Mouse (Mus musculus) hindbrain, embryonic 11.5 days (tissue): Measurements from ENCODE around the gene Col13a1. TPM values are rescaled to one million over a fixed set of nuclear protein-coding genes. Genes with fewer than 3 reads are reported as not detected.
A peak's percentile ranks its signal among the peaks of the same experiment; 100 is the strongest.

Source experiments
- ATAC-seq: fragments of 200-750 bp; cut with Nextera tagmentation; 2 replicates; pipeline ENCODE4 v1.8.0; 2017; ENCODE audit warnings: mild to moderate bottlenecking, moderate TSS enrichment, moderate library complexity; ENCODE audit not compliant: low FRiP score
- DNase-seq: peaks from one replicate; pipeline ENCODE4 v3.0.0-alpha.2; 2015; ENCODE audit warnings: low spot score
- H3K27ac ChIP-seq: fragments of 300-500 bp; sonication (generic); 2 replicates; pipeline ENCODE4 v1.5.1; 2014; ENCODE audit warnings: mild to moderate bottlenecking, low read depth, low read length
- H3K27me3 ChIP-seq: fragments of 300-500 bp; sonication (generic); 2 replicates; pipeline ENCODE4 v1.6.1; 2014; ENCODE audit warnings: mild to moderate bottlenecking, low read length, moderate library complexity, mixed read lengths; ENCODE audit not compliant: control insufficient read depth, insufficient read depth
- H3K36me3 ChIP-seq: fragments of 300-500 bp; sonication (generic); 2 replicates; pipeline ENCODE4 v1.6.1; 2014; ENCODE audit warnings: mild to moderate bottlenecking, low read length, moderate library complexity, mixed read lengths; ENCODE audit not compliant: control insufficient read depth, insufficient read depth
- H3K4me1 ChIP-seq: fragments of 300-500 bp; sonication (generic); replicated peaks from 2 replicates; pipeline ENCODE4 v1.6.1; 2014; ENCODE audit warnings: low read length, mixed read lengths; ENCODE audit not compliant: control insufficient read depth, insufficient read depth
- H3K4me2 ChIP-seq: fragments of 300-500 bp; sonication (generic); replicated peaks from 2 replicates; pipeline ENCODE4 v1.6.1; 2014; ENCODE audit warnings: mild to moderate bottlenecking, low read depth, low read length
- H3K4me3 ChIP-seq: fragments of 300-500 bp; sonication (generic); 2 replicates; pipeline ENCODE4 v1.5.1; 2014; ENCODE audit warnings: low read depth, low read length
- H3K9ac ChIP-seq: fragments of 300-500 bp; sonication (generic); 2 replicates; pipeline ENCODE4 v1.6.1; 2014; ENCODE audit warnings: low read depth, low read length
- H3K9me3 ChIP-seq: fragments of 300-500 bp; sonication (generic); 2 replicates; pipeline ENCODE4 v1.6.1; 2016; ENCODE audit warnings: low read length; ENCODE audit not compliant: control insufficient read depth
- WGBS: fragments of 180-500 bp; shearing (Covaris S2); extraction: QIAGEN DNeasy Blood & Tissue Kit; methylation state at CpG from one replicate; pipeline ENCODE4 v1.1.7; 2014; 5-methylcytosine and 5-hydroxymethylcytosine counted together
- polyA plus RNA-seq: library from polyadenylated mRNA; unstranded; fragments of >200 nt; fragmentation: Nextera tagmentation; extraction: Ambion mirVana; gene quantifications from 2 replicates; pipeline ENCODE4 v1.2.1, GENCODE M21; 2014

The Col13a1 gene
- polyA plus RNA-seq, 1 experiment from 2014 or later, result 1.5 TPM

GRCm38 (mm10) chr10:61855139-61855675, 123.7 kb downstream of the Col13a1 start:
- ATAC-seq (no peak), DNase-seq (no peak)
- 73% methylated on average over 8 of the region's 8 CpGs for WGBS
- no peaks in the 10 kb centered on the region for H3K27me3 ChIP-seq
- no peak overlapping the region for H3K27ac ChIP-seq
- no peaks in the 10 kb centered on the region for H3K4me1 ChIP-seq
- H3K9me3 ChIP-seq, result no peaks in the 10 kb centered on the region
- no peak overlapping the region for H3K9ac ChIP-seq
- H3K36me3 ChIP-seq, result no peaks in the 10 kb centered on the region
- H3K4me2 ChIP-seq, result no peak overlapping the region
- H3K4me3 ChIP-seq, result no peak overlapping the region

GRCm38 (mm10) chr10:61852824-61853223, 126.1 kb downstream of the Col13a1 start:
- Histone ChIP-seq H3K4me2 (no peak overlapping the region), H3K27me3 (no peaks in the 10 kb centered on the region), H3K27ac (no peak overlapping the region), H3K9ac (no peak overlapping the region), H3K36me3 (no peaks in the 10 kb centered on the region), H3K9me3 (no peaks in the 10 kb centered on the region), H3K4me3 (no peak overlapping the region), H3K4me1 (no peaks in the 10 kb centered on the region)
- ATAC-seq (no peak), DNase-seq (no peak)
- WGBS, result 86% methylated on average over 8 of the region's 8 CpGs

GRCm38 (mm10) chr10:61848553-61848952, 130.4 kb downstream of the Col13a1 start:
- WGBS, result 89% methylated on average over 6 of the region's 6 CpGs

GRCm38 (mm10) chr10:61845476-61845875, 133.4 kb downstream of the Col13a1 start:
- H3K9me3 ChIP-seq, result no peaks in the 10 kb centered on the region
- H3K36me3 ChIP-seq, result no peaks in the 10 kb centered on the region
- no peak overlapping the region for H3K27ac ChIP-seq
- no peak overlapping the region for H3K4me3 ChIP-seq
- H3K4me2 ChIP-seq, result no peak overlapping the region
- H3K4me1 ChIP-seq, result no peaks in the 10 kb centered on the region
- ATAC-seq, result no peak
- no peak for DNase-seq
- no peaks in the 10 kb centered on the region for H3K27me3 ChIP-seq
- no peak overlapping the region for H3K9ac ChIP-seq
- 88% methylated on average over 4 of the region's 4 CpGs for WGBS

More at GRCm38 (mm10) chr10:61848553-61848952, 130.4 kb downstream of the Col13a1 start:
- DNase-seq (no peak), ATAC-seq (no peak)
- Histone ChIP-seq H3K27ac (no peak overlapping the region), H3K27me3 (no peaks in the 10 kb centered on the region), H3K4me2 (no peak overlapping the region), H3K9ac (no peak overlapping the region), H3K36me3 (no peaks in the 10 kb centered on the region), H3K4me1 (no peaks in the 10 kb centered on the region), H3K9me3 (no peaks in the 10 kb centered on the region), H3K4me3 (no peak overlapping the region)

- no peak overlapping the region for H3K4me3 ChIP-seq
- no peaks in the 10 kb centered on the region for H3K27me3 ChIP-seq
- no peaks in the 10 kb centered on the region for H3K9me3 ChIP-seq
- H3K4me2 ChIP-seq, result no peak overlapping the region
- H3K9ac ChIP-seq, result no peak overlapping the region
- no peak overlapping the region for H3K27ac ChIP-seq
- 79% methylated on average over 7 of the region's 7 CpGs for WGBS
- H3K36me3 ChIP-seq, result no peaks in the 10 kb centered on the region
- no peak for DNase-seq
- no peaks in the 10 kb centered on the region for H3K4me1 ChIP-seq
- ATAC-seq, result no peak
Observed at GRCm38 (mm10) chr10:61844475-61844874, 134.4 kb downstream of the Col13a1 start.

GRCm38 (mm10) chr10:61842261-61842660, 136.6 kb downstream of the Col13a1 start:
- WGBS, result 95% methylated on average over 12 of the region's 12 CpGs
- Histone ChIP-seq H3K9ac (no peak overlapping the region), H3K4me1 (no peaks in the 10 kb centered on the region), H3K4me3 (no peak overlapping the region), H3K9me3 (no peaks in the 10 kb centered on the region), H3K4me2 (no peak overlapping the region), H3K27me3 (no peaks in the 10 kb centered on the region), H3K36me3 (no peaks in the 10 kb centered on the region), H3K27ac (no peak overlapping the region)
- ATAC-seq (no peak), DNase-seq (no peak)

- Histone ChIP-seq H3K36me3 (no peaks in the 10 kb centered on the region), H3K4me2 (no peak overlapping the region), H3K4me3 (no peak overlapping the region), H3K27me3 (no peaks in the 10 kb centered on the region), H3K4me1 (no peaks in the 10 kb centered on the region), H3K27ac (no peak overlapping the region), H3K9ac (no peak overlapping the region), H3K9me3 (no peaks in the 10 kb centered on the region)
- DNase-seq, result no peak
- ATAC-seq, result no peak
- WGBS, result 62% methylated on average over 9 of the region's 9 CpGs
Observed at GRCm38 (mm10) chr10:61839326-61839725, 139.6 kb downstream of the Col13a1 start.

GRCm38 (mm10) chr10:61838769-61839168, 140.1 kb downstream of the Col13a1 start:
- DNase-seq (peak; percentile 84), ATAC-seq (no peak)
- Histone ChIP-seq H3K4me1 (no peaks in the 10 kb centered on the region), H3K27ac (no peak overlapping the region), H3K27me3 (no peaks in the 10 kb centered on the region), H3K4me2 (no peak overlapping the region), H3K36me3 (no peaks in the 10 kb centered on the region), H3K4me3 (no peak overlapping the region), H3K9ac (no peak overlapping the region), H3K9me3 (no peaks in the 10 kb centered on the region)
- WGBS, result 2% methylated on average over 6 of the region's 6 CpGs

GRCm38 (mm10) chr10:61837286-61837685, 141.6 kb downstream of the Col13a1 start:
- H3K4me1 ChIP-seq, result no peaks in the 10 kb centered on the region
- no peaks in the 10 kb centered on the region for H3K36me3 ChIP-seq
- no peak overlapping the region for H3K4me3 ChIP-seq
- H3K27ac ChIP-seq, result no peak overlapping the region
- H3K9ac ChIP-seq, result no peak overlapping the region
- DNase-seq (no peak), ATAC-seq (no peak)
- H3K9me3 ChIP-seq, result no peaks in the 10 kb centered on the region
- WGBS, result 74% methylated on average over 8 of the region's 8 CpGs
- no peaks in the 10 kb centered on the region for H3K27me3 ChIP-seq
- H3K4me2 ChIP-seq, result no peak overlapping the region
